Mouse (Mus musculus) urinary bladder, postnatal 25 days (tissue): Measurements from ENCODE around the gene Ccnt1.
"Not testable (repeated sequence)": the region's sequence is repeated elsewhere in the genome, so short reads cannot be mapped to it uniquely, and the experiment has no call there.

ENCODE experiments used
- DNase-seq: peaks from one replicate; pipeline ENCODE4 v3.0.0; 2022; ENCODE audit warnings: low spot score

Gene Ccnt1

DNA sequence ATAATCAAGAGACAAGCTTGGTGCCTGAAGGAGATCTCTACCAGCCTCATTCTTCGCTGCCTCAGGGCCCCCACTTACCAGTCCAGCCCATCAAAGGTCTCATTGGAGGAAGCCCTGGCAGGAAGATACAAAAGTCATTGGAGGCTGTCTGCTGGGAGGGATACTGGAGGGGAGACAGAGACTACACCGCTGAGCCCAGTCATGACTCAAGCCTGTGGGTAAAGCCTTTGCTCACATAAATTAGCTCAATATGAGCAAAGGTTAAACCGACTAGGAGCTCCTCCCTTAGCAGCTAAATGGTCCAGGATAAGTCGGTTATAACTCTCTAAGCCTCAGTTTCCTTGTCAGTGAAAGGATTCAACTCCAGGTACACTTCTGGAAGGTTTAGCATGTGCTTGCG lies 24.3 kb upstream of the Ccnt1 start:
- DNase-seq = no peak

DNA sequence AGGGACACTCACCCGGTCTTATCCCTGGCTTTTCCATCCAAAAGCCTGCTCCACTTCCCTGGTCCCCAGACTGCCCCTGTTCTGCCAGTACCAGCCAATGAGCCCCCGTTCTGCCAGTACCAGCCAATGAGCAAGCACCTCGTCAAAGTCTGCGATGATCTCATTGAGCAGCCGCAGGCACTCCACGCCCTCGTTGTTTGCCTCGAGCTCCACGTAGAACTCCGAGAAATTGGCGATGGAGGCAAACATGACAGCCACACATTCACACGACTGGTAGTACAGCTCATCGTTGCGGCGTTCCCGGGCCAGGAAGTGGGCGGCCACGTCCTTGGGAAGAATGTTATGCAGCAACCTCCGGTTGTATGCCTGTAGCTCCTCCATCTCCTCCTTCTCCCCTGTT lies 23.5 kb upstream of the Ccnt1 start:
- DNase-seq = no peak

DNA sequence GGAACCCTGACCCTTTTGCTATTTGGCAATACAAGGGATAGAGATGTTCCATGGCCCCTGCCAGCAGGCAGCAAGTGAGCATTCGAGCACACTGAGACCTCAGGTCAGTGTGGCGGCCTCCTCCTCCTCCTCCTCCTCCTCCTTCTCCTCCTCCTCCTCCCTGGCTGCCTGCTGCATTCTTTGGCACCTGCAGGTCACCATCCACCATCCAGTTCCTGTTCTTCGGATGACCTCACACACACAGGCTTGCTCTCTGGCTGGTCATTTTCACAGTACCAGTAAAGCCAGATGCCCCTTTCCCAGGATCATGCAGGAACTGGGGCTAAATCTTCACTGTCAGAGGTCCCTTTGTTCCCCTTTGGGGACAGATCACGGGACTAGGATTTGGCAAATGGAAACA lies 20.7 kb upstream of the Ccnt1 start:
- no peak for DNase-seq

DNA sequence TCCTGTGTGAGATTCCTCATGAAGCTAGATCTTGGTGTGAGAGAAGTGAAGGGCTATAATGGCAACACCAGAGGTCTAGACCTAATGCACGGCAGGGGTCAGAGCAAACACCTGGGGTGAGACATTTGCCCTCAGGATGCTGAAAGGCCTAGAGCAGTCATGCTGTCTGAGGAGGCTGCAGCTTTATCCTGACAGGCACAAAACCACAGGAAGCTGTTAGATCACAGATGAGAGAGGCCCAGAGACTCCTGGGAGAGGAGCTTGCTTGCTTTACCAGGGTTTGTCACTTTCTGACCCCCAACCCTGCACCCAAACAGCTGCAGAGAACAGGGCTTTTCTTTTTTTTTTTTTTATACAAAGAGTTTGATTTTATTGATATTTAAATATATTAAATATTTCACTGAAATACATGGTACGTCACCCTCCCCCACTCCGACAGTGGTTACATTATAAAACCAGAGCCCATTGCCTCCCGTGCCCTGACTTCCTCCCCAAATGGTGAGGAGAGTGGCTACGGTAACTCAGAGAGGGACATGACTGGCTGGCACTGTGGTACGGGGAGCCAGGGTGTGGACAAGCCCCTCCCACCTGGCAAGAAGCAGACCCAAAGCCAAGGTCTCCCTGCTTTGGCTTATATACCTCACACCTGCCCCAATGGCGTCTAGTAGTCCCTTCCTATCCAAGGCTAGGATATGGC lies 19.1 kb upstream of the Ccnt1 start:
- DNase-seq = no peak

DNA sequence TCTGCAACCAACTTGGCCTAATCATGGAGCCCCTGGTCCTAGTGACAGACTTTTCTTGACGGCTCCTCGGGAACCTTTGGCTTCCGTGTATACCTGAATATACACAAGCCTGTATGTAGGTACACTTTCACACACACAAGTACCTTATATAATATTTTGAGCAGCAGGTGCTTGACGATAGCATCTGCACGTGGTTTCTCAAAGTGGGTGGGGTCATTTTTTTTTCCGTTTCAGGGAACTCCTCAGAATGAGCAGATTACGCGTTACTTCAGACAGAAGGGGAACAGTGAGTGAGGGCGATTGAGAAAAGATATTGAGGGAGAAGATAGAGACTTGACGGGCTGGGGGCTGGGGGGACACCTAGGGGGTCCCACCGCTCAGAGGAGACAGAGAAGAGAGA lies 17.0 kb upstream of the Ccnt1 start:
- no peak for DNase-seq

DNA sequence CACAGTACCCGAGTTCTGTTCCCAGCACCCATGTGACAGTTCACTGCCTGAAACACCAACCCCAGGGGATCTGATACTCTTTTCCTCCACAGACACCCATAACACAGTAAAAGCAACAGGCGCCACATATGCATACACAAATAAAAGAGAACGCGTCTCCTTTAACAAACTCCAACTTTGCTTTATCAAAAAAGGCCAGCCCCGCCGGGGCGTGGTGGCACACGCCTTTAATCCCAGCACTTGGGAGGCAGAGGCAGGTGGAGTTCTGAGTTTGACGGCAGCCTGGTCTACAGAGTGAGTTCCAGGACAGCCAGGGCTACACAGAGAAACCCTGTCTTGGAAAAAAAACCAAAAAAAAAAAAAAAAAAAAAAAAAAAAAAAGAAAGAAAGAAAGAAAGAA lies 15.4 kb upstream of the Ccnt1 start:
- DNase-seq = not testable (repeated sequence)

DNA sequence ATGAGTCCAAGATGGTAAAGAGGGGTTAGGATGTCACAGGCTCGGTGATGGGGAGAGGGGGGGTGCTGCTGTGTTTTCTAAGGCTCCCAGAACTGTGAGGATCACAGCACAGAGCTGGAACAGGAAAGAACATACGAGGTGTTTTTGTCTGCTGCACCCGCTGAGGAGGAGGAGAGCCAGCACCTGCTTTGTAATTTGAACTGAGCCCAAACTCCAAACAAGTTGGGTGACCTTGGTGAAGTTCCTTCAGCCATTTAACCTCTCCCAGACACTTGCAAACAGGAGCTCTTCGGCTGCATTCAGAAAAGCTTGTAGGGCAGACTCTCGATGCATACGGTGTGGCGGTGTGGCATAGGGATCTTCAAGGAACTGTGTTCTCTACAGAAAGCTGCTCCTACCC lies 14.7 kb upstream of the Ccnt1 start:
- no peak for DNase-seq

DNA sequence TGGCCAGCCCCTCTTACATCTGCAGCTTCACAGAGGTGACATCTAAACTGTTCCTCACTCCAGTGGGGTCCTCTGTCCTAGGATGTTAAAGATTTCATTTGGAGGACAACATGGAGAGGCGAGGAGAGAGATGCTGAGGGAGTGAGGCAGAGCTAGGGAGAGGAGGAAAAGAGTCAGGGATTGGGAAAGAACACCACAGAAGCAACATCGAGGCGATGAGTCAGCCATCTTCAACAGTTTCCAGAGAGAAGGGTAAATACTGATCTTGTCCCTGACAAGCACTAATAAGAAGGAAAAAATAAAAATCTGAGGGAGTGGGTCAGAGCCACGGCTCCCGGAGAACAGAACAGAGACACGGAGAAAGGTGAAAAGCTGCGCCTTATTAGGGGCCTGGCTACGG lies 12.3 kb upstream of the Ccnt1 start:
- DNase-seq = no peak

DNA sequence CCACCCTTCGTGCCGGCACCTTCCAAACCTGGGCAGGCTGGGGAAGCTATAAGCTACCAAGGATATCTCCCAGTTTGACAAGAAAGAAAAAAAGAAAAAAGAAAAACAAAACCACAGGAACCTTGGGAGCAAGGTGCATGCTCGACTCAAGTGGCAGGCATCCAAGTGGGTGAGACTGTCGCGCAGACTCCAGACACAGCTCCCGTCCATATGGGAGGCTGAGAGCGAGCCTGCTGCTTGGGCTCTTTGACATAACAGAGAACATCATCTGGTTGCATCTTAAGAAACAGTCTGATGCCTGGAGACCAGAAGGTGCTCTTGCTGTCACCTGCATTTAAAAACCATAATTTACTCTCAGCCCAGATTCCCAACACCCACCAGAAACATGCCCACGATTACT lies 11.7 kb upstream of the Ccnt1 start:
- DNase-seq = no peak

DNA sequence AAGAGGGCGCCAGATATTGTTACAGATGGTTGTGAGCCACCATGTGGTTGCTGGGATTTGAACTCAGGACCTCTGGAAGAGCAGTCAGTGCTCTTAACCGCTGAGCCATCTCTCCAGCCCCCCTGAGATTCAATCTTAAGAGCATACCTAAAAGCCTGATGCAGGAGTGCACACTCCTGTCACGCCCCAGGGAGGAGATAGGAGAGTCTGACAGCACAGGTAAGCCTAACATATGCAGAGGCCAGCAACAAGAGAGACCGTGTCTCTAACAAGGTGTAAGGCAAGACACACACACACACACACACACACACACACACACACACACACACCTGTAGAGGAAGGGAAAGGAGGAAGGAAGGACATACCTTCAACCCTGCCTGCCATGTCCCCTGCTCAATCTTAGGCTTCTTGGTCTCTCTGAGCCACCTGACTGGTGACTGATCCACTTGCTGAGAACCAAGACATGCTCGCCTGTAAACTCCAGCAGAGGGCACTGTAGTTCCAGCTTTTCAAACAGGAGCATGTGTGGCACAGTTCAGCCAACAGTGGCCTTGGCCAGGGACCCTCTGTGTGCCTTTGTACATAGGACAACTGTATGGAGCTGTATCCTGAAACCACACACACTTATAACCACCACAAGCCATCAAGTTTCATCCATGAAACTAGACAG lies 9.2 kb upstream of the Ccnt1 start:
- peak; percentile 61 for DNase-seq

DNA sequence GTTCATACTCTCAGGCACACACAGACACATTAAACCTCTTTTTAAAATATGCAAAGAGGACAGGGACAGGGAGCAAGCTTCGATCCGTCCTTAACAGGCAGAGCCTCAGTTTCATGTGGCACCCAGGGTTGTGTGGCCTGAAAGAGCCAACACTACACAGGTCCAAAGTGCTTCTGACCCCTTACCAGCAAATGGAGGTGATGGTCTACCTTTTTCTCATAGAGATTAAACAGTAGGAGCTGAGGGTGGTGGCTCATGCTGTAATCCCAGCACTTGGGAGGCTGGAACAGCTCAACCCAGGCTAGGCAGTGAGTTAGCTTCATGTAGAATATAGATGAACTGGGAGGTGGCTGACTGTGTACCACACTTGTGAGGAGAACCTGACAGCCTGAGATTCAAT lies 8.6 kb upstream of the Ccnt1 start:
- no peak for DNase-seq

DNA sequence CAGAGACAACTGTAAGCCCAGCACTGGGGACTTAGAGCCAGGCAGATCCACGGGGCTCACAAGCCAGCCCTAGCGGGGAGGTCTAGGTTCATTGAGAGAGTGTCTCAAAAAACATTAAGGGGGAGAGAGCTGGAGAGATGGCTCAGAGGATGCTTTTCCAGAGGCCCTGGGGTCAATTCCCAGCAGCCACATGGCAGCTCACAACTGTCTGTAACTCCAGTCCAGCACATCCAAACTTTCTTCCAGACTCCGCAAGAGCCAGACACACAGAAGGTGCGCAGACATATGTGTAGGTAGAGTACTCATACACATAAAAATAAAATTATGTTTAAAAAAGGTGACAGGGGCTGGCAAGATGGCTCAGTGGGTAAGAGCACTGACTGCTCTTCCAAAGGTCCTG lies 2.6 kb upstream of the Ccnt1 start:
- no peak for DNase-seq

DNA sequence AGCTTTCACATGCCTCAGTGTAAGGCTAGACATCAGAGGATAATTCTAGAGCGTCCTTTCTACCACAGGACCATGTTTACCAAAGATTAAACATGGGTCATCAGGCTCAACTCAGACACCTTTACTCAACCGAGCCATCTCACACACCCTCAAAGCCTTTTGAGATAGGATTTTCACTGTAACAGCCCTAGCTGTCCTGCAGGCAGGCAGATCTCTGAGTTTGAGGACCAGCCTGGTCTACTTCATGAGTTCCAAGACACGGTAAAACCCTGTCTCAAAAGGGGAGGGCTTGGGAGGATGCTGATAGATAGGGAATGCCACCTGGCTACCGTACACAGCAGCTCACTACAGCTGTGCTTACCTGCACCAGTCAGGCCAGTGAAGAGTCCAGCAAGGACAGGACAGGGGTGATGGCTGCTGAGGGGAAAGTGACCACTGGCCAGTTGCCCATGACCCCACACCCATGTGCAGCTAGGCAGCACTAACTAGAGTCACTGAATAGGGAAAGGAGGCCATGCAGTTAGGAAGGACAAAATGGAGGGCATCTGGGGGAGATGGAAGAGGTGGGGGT lies 843 bp downstream of the Ccnt1 start:
- no peak for DNase-seq

DNA sequence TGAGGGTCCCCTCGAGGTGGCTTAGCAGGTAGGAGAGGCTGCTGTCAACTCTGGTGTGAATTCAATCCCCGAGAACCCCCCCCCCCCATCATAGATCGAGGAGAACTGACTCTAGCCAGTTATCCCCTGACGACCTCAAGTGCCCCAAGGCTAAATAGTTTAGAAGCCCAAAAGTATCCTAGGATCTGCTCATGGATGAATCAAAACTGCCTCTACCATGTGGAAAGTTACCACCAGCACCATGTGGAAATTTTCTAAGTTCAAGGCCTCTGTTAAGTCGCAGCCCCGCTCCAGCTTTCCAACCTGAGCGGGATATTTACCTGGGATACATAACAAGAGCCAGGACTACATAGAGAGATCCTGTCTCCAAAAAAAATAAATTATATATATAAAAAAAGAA lies 1.5 kb downstream of the Ccnt1 start:
- no peak for DNase-seq

DNA sequence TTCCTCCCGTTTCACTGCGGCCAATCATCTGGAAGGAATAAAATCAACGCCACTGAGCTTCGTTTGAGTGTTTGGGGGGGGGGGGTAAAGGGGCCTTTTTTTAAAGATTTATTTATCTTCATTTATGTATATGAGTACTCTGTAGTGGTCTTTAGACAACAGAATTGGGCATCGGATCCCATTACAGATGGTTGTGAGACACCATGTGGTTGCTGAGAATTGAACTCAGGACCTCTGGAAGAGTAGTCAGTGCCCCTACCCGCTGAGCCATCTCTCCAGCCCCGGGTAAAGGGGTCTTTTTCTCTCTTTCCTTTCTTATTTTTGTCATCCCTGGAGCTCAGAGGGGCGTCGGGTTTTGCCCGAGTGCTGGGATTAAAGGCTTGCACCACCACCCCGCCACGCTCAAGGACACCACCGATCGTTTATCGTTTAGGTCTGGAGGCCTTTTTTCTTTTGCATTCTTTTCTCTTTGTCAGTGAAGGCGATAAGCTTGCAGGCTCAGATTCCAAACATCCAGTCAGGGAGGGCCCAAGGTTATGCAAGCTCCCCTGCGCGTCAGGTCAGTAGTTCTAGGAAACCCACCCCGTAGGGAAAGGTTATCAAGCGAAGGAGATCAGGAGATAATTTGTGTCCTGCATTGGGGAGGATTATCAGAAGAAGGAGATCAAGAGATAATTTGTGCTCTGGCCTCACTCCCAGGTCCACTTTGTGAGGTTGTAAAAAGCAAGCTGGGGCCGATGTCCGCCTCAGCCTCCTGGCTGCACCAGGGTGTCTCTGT lies 2.3 kb downstream of the Ccnt1 start:
- peak; percentile 24 for DNase-seq

DNA sequence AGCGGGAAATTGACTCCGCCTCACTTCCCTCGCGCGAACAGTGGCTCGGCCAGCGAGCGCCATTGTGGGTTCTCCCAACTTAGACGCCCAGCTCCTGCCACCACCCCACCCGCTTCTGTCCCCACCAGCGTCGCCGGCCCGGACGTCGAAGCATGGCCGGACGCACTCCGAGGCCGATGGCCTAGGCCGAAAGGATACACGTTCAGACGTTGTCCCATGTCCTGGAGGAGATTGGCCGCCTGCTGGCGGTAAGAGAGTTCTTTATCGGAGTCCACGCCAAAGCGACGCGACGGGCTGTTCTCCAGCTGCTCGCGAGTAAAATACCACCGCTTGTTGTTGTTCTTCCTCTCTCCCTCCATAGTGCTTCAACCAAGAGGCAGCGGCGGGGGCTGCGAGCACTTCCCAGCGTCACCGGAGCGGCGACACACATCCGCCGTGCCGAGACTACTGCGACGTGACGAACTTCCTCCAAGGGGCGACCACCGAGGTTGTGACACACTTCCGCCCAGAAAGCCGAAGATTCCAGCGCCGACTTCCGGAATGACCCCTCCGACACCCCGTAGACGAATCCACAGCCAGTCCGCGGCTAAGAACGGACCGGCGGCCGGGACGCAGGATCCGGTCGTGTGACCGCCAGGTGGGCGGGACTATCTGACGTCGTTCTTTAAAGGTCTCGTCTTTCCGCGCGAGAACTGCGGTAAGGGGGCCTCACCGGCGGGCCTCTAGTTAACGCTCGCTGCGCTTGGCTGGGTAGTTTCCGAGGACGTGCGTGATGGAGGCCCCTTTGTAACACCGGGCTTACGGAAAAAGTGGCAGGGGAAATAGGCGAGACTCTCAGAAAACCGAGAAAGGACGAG lies 3.2 kb downstream of the Ccnt1 start:
- peak; percentile 99 for DNase-seq

DNA sequence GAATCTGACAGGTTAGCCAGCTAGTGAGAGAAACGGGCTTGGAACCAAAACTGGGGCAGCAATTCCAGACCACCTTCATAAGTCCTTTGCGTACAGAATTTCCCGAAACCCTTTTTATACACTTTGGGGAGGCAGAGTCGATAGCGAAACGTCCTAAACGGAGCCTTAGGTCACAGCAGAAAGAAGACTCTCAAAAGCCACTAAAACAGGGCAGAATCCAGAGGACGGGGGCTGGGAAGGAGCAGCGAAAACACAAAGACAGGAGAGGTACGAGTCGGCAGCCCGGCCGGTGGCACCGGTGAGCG lies 3.8 kb downstream of the Ccnt1 start:
- no peak for DNase-seq

DNA sequence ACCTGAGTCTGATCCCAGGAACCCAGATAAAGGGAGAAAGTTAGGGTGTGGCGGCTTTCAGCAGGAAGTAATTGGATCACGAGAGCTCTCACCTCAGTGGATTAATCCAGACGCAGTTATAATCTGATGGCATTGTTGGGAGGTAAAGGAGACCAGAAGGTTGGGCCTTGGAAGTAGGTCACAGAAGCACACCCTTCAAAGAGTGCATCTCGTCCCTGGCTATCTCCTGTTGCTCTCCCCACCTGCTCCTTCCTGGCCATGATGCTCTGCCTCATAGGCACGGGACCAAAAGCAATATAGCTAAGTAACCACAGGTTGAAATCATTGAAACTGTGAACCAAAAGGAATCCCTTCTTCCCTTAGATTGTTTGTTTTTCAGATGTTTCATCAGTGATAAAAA lies 13.5 kb downstream of the Ccnt1 start:
- no peak for DNase-seq

DNA sequence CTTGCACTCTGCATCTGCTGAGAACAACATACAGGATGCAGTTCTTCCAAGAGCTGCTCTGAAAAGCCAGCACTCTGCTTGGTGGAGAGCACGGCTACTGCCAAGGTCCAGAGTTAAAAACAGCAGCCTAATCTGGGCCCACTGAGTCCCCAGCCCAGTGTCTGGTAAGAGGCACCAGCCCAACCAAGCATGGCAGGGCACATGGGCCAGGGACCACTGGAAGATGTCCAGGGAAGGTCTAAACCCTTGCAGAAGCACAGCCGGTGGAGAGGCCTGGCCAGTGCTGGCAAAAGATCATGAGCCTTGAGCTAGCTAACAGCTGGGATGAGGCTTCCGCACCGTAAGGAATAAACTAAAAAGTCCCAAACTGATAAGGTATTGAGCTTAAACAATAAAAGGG lies 14.8 kb downstream of the Ccnt1 start:
- no peak for DNase-seq

DNA sequence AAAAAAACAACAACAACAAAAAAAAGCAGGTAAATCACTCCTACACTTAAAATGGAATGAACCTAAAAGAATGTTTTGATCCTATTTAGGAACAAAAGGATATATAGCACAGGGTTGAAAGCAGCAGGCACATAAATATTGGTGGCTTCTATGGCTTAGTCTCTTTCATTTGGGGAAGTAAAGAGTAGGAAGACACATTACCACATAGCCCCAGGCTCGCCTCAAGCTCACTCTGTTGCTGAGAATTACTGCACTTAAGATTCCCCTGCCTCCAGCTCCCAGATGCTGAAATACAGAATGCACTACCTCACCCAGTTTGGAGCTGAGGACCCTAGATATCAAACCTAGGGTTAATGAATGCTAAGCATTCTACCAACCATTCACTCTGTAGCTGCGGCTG lies 18.0 kb downstream of the Ccnt1 start:
- DNase-seq = no peak

DNA sequence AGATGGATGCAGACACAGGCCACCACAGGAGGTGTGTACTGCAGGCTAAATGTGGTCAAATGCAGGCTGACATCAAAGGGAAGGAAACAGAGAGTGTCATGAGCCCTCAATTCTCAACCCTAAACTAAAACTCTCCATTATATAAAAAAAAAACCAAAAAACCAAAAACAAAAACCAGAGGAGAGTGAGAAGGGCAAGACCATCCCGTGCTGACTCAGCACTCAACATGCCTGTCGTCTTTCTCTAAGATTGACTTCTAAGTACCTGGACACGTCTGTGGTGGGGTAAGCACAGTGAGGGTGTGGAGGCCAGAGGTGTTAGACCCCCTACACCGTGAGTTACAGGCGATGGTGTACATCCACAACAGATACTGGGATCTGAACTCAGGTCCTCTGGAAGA lies 23.9 kb downstream of the Ccnt1 start:
- DNase-seq = no peak

DNA sequence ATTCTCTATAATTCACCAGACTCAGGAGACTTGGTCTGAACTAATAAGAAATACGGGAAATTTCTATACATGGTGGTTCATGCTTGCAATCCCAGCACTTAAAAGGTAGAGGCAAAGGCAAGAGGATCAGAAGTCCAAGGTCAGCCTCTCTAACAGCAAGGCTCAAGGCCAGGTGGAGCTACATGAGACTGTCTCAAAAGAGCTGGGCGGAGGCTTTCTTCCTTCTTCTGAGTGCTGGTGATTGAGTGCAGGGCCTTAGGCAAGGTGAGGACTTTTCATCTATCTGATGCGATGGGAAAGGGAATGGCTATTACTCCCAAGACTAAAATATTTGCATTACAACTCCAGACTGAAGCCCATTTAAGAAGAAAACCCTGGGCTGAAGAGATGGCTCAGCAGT lies 25.6 kb downstream of the Ccnt1 start:
- DNase-seq = no peak
